Mouse (Mus musculus): ENCODE results near the gene Gabarap. TPM values are rescaled to one million over a fixed set of nuclear protein-coding genes. Genes with fewer than 3 reads are reported as not detected.
A peak's percentile ranks its signal among the peaks of the same experiment; 100 is the strongest.
"Not testable (repeated sequence)": the region's sequence is repeated elsewhere in the genome, so short reads cannot be mapped to it uniquely, and the experiment has no call there.

Gabarap gene
- polyA plus RNA-seq, 1 experiment from 2014 or later = 409 TPM

- H3K27me3 ChIP-seq (ENCODE audit: low read depth, poor library complexity, severe bottlenecking) = no peaks in the 10 kb centered on the region
- DNase-seq (ENCODE audit: low spot score) = no peak
- WGBS = 92% methylated on average over 9 of the region's 9 CpGs
- H3K4me3 ChIP-seq = no peak overlapping the region
- H3K27ac ChIP-seq (replicated peaks) = no peak overlapping the region
- H3K9me3 ChIP-seq (replicated peaks) = no peaks in the 10 kb centered on the region
- peaks cover 63% of the 10 kb centered on the region for H3K36me3 ChIP-seq
- H3K4me1 ChIP-seq = peaks cover 44% of the 10 kb centered on the region
These were observed 22.0 kb downstream of the Gabarap start for GRCm38 (mm10) chr11:70012931-70013330.

- peaks cover 49% of the 10 kb centered on the region for H3K4me1 ChIP-seq
- H3K36me3 ChIP-seq = peaks cover 58% of the 10 kb centered on the region
- no peaks in the 10 kb centered on the region for H3K9me3 ChIP-seq (replicated peaks)
- H3K27me3 ChIP-seq (ENCODE audit: low read depth, poor library complexity, severe bottlenecking) = no peaks in the 10 kb centered on the region
- DNase-seq (ENCODE audit: low spot score) = no peak
- H3K27ac ChIP-seq (replicated peaks) = no peak overlapping the region
- H3K4me3 ChIP-seq = peak overlapping the region; percentile 60; the same call in 1 of the 2 replicates
- WGBS = 87% methylated on average over 3 of the region's 3 CpGs
These were observed 22.5 kb downstream of the Gabarap start for GRCm38 (mm10) chr11:70013408-70013807.

- Histone ChIP-seq H3K4me3 (peak overlapping the region; percentile 60), H3K27me3 (ENCODE audit: low read depth, poor library complexity, severe bottlenecking) (no peaks in the 10 kb centered on the region), H3K4me1 (peaks cover 56% of the 10 kb centered on the region), H3K9me3 (replicated peaks) (no peaks in the 10 kb centered on the region), H3K27ac (replicated peaks) (no peak overlapping the region), H3K36me3 (peaks cover 52% of the 10 kb centered on the region)
- no peak for DNase-seq (ENCODE audit: low spot score)
- 65% methylated on average over 5 of the region's 5 CpGs for WGBS
These were observed 23.1 kb downstream of the Gabarap start for GRCm38 (mm10) chr11:70014051-70014450.

GRCm38 (mm10) chr11:70014880-70015558 is 24.1 kb downstream of the Gabarap start, which contains the start of gene Acadvl:
Gene Acadvl (minus strand): TSS chr11:70015411.
- H3K4me1 ChIP-seq = peaks cover 65% of the 10 kb centered on the region
- peak; percentile 86 for DNase-seq (ENCODE audit: low spot score)
- under 1% methylated on average over 35 of the region's 35 CpGs for WGBS
- H3K4me3 ChIP-seq = peak within 1 kb of the TSS; percentile 60
- H3K27ac ChIP-seq (replicated peaks) = peak within 1 kb of the TSS; percentile 83
- H3K36me3 ChIP-seq = peaks cover 42% of the 10 kb centered on the region
- no peaks in the 10 kb centered on the region for H3K9me3 ChIP-seq (replicated peaks)
- no peaks in the 10 kb centered on the region for H3K27me3 ChIP-seq (ENCODE audit: low read depth, poor library complexity, severe bottlenecking)

GRCm38 (mm10) chr11:70015677-70016076 is 24.7 kb downstream of the Gabarap start:
- Histone ChIP-seq H3K4me3 (peak overlapping the region; percentile 60), H3K4me1 (peaks cover 72% of the 10 kb centered on the region), H3K9me3 (replicated peaks) (no peaks in the 10 kb centered on the region), H3K36me3 (peaks cover 36% of the 10 kb centered on the region), H3K27ac (replicated peaks) (peak overlapping the region; percentile 83; the same call in 1 of the 2 replicates), H3K27me3 (ENCODE audit: low read depth, poor library complexity, severe bottlenecking) (no peaks in the 10 kb centered on the region)
- DNase-seq (ENCODE audit: low spot score) = no peak
- WGBS = 64% methylated on average over 6 of the region's 6 CpGs

- DNase-seq (ENCODE audit: low spot score); H3K9me3 ChIP-seq (replicated peaks); H3K27me3 ChIP-seq (ENCODE audit: low read depth, poor library complexity, severe bottlenecking); H3K27ac ChIP-seq (replicated peaks); H3K4me3 ChIP-seq: not testable (repeated sequence)
- Histone ChIP-seq H3K36me3 (peaks cover 31% of the 10 kb centered on the region), H3K4me1 (peaks cover 75% of the 10 kb centered on the region)
- WGBS = 82% methylated on average over 2 of the region's 2 CpGs
These were observed 25.2 kb downstream of the Gabarap start for GRCm38 (mm10) chr11:70016177-70016576.

GRCm38 (mm10) chr11:70016669-70017068 is 25.7 kb downstream of the Gabarap start, which contains the start of gene Dlg4:
Gene Dlg4 (plus strand): TSS chr11:70016942.
- no peaks in the 10 kb centered on the region for H3K9me3 ChIP-seq (replicated peaks)
- peaks cover 77% of the 10 kb centered on the region for H3K4me1 ChIP-seq
- 65% methylated on average over 3 of the region's 3 CpGs for WGBS
- peak within 1 kb of the TSS; percentile 77 for H3K4me3 ChIP-seq
- peaks cover 26% of the 10 kb centered on the region for H3K36me3 ChIP-seq
- DNase-seq (ENCODE audit: low spot score) = no peak
- no peaks in the 10 kb centered on the region for H3K27me3 ChIP-seq (ENCODE audit: low read depth, poor library complexity, severe bottlenecking)
- peak within 1 kb of the TSS; percentile 96 for H3K27ac ChIP-seq (replicated peaks)

- DNase-seq (ENCODE audit: low spot score) = no peak
- H3K27ac ChIP-seq (replicated peaks) = peak overlapping the region; percentile 96
- no peaks in the 10 kb centered on the region for H3K27me3 ChIP-seq (ENCODE audit: low read depth, poor library complexity, severe bottlenecking)
- H3K4me1 ChIP-seq = peaks cover 82% of the 10 kb centered on the region
- 34% methylated on average over 7 of the region's 7 CpGs for WGBS
- H3K36me3 ChIP-seq = peaks cover 20% of the 10 kb centered on the region
- H3K9me3 ChIP-seq (replicated peaks) = no peaks in the 10 kb centered on the region
- peak overlapping the region; percentile 77 for H3K4me3 ChIP-seq
These were observed 26.3 kb downstream of the Gabarap start for GRCm38 (mm10) chr11:70017199-70017767.

GRCm38 (mm10) chr11:70018131-70018990 is 27.4 kb downstream of the Gabarap start:
- no peaks in the 10 kb centered on the region for H3K27me3 ChIP-seq (ENCODE audit: low read depth, poor library complexity, severe bottlenecking)
- H3K4me3 ChIP-seq = peak overlapping the region; percentile 77
- no peaks in the 10 kb centered on the region for H3K9me3 ChIP-seq (replicated peaks)
- peaks cover 9% of the 10 kb centered on the region for H3K36me3 ChIP-seq
- H3K27ac ChIP-seq (replicated peaks) = peak overlapping the region; percentile 96
- under 1% methylated on average over 25 of the region's 25 CpGs for WGBS
- peaks cover 92% of the 10 kb centered on the region for H3K4me1 ChIP-seq
- DNase-seq (ENCODE audit: low spot score) = peak; percentile 83

GRCm38 (mm10) chr11:70019495-70020021 is 28.6 kb downstream of the Gabarap start:
- DNase-seq (ENCODE audit: low spot score) = no peak

GRCm38 (mm10) chr11:70020022-70020631 is 29.2 kb downstream of the Gabarap start:
- WGBS = 15% methylated on average over 8 of the region's 8 CpGs
- H3K27ac ChIP-seq (replicated peaks) = peak overlapping the region; percentile 96

More at GRCm38 (mm10) chr11:70019495-70020021, 28.6 kb downstream of the Gabarap start:
- Histone ChIP-seq H3K9me3 (replicated peaks) (no peaks in the 10 kb centered on the region), H3K27me3 (ENCODE audit: low read depth, poor library complexity, severe bottlenecking) (no peaks in the 10 kb centered on the region), H3K4me1 (peaks cover 92% of the 10 kb centered on the region), H3K27ac (replicated peaks) (peak overlapping the region; percentile 96), H3K4me3 (peak overlapping the region; percentile 77), H3K36me3 (no peaks in the 10 kb centered on the region)
- WGBS = 6% methylated on average over 2 of the region's 2 CpGs

GRCm38 (mm10) chr11:70020731-70021263 is 29.9 kb downstream of the Gabarap start:
- Histone ChIP-seq H3K4me3 (peak overlapping the region; percentile 77), H3K36me3 (no peaks in the 10 kb centered on the region), H3K4me1 (peaks cover 92% of the 10 kb centered on the region), H3K27ac (replicated peaks) (peak overlapping the region; percentile 96), H3K9me3 (replicated peaks) (no peaks in the 10 kb centered on the region), H3K27me3 (ENCODE audit: low read depth, poor library complexity, severe bottlenecking) (no peaks in the 10 kb centered on the region)
- WGBS = under 1% methylated on average over 8 of the region's 8 CpGs
- DNase-seq (ENCODE audit: low spot score) = peak; percentile 83

More at GRCm38 (mm10) chr11:70020022-70020631, 29.2 kb downstream of the Gabarap start:
- no peak for DNase-seq (ENCODE audit: low spot score)
- H3K4me3 ChIP-seq = peak overlapping the region; percentile 77
- no peaks in the 10 kb centered on the region for H3K9me3 ChIP-seq (replicated peaks)
- H3K4me1 ChIP-seq = peaks cover 92% of the 10 kb centered on the region
- no peaks in the 10 kb centered on the region for H3K36me3 ChIP-seq
- no peaks in the 10 kb centered on the region for H3K27me3 ChIP-seq (ENCODE audit: low read depth, poor library complexity, severe bottlenecking)
